Mouse (Mus musculus): ENCODE data around the gene Gpr157.
"Not testable (repeated sequence)": the region's sequence is repeated elsewhere in the genome, so short reads cannot be mapped to it uniquely, and the experiment has no call there.

Gene Gpr157

DNA sequence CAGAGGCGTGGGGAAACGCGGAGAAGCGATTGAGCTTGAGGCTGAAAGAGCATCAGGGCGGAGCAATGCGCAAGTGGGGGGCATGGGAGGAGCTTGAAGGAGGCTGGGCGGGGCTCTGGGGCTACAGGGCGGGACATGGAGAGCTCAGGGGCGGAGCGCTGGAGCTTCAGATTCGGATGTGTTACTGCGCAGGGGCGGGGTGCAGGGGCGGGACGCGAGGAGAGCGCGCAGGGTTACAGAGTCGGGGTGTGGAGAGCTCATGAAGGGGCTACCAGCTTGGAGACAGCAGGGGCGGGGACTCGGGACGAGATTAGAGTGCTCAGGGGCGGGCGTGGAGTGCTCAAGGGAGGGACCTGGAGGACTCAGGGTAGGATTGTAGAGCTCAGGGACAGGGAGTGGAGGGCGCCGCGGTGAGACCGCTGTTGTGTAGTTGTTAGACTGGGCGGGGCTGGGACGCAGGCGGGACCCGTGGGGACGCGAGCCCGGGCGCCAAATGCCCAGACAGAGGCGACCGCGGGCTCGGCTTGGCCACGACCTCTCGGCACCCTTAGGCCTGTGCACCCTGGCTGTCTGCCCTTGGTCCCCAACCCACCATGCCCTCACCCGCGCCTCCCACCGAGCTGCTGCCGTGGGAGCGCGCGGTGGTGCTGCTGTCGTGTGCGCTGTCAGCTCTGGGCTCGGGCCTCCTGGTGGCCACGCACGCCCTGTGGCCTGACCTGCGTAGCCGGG is at the start of gene Gpr157:
Gene Gpr157 (plus strand): TSS at position 205 of the 729 bp plus-strand sequence.
- DNase-seq (ENCODE audit: extremely low spot score, low read depth, low spot score): peak; percentile 80

DNA sequence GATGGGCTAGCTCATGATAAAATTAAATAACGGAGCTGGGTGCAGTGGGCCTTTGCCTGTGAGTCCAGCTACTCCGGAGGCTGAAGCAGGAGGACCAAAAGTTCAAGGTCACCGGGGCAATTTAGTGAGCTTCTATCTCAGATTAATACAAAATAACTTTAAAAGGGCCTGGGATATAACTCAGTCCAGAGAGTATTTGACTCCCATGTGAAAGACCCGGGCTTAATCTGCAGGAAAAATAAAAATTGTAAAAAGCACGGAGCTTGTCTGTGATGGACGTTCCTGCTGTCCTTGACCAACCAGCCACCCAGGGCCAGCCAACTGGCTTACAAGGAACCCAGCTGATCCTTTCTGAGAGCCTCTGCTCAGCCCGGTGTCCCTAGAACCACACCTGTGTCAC is 48.6 kb upstream of the Gpr157 start:
- DNase-seq (ENCODE audit: extremely low spot score, low read depth, low spot score): no peak

DNA sequence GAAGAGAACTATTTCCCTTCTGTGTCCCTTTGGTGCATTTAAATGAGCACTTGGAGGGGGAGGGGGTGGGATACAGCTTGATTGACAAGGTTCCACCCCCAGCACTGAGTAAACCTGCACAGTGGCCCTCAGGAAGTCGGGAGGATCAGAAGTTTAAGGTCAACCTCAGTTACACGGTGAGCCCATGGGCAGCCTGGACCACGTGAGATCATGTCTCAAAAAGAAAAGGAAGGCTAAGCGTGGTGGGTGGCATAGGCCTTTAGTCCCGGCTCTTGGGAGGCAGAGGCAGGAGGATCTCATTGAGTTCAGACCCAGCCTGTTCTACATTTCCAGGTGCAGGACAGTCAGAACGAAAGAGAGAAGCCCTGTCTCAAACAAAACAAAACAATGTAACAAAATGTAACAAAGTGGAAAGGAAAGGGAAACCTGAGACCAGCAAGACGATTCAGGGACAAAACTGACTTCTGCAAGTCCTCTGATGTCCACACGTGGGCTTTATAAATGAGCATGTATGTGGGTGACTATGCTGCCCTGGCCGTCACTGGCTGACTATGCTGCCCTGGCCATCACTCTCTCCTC is 47.1 kb upstream of the Gpr157 start:
- DNase-seq (ENCODE audit: extremely low spot score, low read depth, low spot score): no peak

DNA sequence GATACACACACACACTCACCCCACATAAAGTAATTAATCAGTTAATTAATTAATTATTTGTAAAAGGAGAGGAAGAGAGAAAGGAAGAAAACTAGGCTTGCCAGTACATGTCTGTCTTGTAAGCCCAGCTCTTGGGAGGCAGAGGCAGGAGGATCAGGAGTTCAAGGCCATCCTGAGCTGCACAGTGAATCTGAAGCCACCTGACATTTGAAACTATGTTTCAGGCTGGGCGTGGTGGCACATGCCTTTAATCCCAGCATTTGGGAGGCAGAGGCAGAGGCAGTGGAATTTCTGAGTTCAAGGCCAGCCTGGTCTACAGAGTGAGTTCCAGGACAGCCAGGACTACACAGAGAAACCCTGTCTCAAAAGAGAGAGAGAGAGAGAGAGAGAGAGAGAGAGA is 46.3 kb upstream of the Gpr157 start:
- not testable (repeated sequence) for DNase-seq (ENCODE audit: extremely low spot score, low read depth, low spot score)

DNA sequence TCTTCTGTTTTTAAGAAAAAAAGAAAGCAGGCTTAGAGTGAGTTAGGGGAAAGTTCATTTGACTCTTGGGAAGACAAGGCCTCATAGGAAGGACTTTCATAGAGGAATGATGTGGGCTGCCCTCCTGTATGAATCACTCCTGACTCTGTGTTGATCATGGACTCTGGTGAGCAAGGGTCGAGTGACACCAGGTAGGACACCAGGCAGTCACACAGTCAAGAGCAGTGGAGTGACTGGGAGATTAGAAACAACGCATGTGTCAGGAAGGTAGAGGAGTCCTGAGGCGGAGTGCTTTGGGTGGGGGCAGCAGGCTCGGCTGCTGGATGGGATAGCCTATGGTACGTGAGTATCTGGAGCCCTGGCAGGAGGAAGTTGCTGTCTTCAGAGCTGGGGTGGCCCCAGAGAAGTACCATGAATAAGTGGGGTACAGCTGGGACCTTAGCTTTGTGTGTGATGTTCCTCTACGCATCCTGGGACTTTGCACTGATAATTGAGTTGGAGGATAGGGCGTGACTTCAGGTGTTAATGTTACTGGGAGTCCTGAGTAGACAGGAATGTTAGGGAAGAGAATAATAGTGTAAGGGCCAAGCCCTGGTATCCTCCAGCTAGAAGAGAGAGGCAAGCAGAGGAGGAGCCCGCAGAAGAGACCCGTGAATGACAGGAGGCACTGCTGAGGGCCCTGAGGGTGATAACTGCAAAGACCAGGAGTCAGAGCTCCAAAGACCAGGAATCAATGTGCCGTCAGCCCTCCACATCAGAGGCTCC is 45.6 kb upstream of the Gpr157 start:
- DNase-seq (ENCODE audit: extremely low spot score, low read depth, low spot score): no peak

DNA sequence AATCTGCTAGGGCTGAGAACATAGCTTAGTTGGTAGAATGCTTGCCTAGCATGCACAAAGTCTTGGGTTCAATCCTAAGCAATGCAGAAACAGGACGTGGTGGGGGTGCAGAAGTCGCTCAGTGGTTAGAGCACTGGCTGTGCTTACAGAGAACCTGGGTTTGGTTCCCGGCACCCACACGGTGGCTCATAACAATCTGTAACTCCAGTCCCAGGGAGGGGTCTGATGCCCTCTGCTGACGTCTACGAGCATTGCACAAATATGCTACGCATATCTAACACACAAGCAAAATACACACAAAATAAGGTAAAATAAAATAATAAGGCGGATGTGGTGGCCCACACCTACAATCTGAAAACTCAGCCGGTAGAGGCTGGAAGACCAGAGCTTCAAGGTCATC is 43.6 kb upstream of the Gpr157 start:
- no peak for DNase-seq (ENCODE audit: extremely low spot score, low read depth, low spot score)

DNA sequence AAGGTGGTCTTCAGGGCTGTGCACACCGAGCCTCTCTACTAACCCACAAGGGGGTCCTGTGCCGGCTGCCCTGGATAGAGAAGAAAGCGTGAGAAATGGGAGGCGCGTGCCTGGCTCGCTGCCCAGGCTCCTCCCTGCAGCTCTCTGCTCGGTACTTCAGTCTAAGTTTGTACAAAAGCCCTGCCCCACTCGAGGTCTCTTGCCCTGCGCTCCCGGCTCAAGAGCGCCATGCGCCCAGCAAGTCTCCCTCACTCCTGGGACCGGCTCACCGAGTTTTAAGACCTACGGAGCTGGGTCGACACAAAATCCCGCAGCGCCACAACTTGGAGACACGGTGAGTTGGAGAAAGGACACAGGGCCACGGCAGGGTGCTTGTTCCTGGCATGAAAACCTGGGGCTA is 39.1 kb upstream of the Gpr157 start:
- no peak for DNase-seq (ENCODE audit: extremely low spot score, low read depth, low spot score)

DNA sequence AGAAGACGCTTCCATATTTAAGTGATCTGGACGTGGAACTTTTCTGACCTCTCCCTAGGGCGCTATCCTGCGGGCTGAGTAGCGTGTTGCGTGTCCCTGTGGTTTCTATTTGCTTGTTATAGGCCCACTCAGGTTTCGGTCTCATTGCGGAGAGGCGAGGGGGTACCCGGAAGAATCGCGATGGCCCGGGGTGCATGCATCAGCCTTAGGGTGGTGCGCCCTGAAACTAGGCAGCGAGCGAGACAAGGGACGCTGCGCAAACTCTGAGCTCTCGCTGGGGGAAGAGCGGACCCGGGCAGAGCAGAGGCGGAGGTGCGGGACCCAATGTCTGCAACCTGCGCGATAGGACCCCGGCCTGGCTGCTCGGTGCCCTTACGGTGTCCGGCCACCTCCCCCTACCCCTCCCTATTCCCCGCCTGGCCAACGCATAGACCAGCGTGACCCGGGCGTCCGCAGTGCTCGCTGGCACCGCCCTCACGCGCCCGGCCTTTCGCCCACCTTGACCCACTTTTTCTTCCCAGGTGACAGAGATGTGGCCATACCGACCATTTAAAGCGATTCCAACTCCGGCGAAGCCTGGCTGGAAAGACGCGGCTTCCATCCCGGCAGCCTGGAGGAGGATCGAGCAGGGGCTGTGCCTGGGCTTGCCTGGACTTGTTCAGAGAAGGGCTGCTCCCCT is 38.5 kb upstream of the Gpr157 start:
- no peak for DNase-seq (ENCODE audit: extremely low spot score, low read depth, low spot score)

DNA sequence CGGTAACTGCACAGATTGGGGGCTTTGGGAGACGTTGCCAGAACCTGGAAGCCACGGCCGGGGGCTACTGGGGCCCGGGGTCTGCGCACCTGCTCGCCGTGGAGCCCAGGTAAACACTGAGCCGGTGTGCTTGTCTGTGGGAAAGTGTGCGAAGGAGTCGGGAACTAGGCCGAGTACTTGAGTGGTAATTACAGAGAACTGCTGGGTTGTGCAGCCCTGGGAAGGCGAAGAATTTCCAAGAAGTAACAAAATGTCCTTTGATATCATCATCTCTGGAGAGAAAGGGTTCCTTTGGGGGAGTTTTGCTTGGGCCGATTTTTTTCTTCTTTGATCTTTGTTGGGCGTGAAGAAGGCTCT is 38.0 kb upstream of the Gpr157 start:
- no peak for DNase-seq (ENCODE audit: extremely low spot score, low read depth, low spot score)

DNA sequence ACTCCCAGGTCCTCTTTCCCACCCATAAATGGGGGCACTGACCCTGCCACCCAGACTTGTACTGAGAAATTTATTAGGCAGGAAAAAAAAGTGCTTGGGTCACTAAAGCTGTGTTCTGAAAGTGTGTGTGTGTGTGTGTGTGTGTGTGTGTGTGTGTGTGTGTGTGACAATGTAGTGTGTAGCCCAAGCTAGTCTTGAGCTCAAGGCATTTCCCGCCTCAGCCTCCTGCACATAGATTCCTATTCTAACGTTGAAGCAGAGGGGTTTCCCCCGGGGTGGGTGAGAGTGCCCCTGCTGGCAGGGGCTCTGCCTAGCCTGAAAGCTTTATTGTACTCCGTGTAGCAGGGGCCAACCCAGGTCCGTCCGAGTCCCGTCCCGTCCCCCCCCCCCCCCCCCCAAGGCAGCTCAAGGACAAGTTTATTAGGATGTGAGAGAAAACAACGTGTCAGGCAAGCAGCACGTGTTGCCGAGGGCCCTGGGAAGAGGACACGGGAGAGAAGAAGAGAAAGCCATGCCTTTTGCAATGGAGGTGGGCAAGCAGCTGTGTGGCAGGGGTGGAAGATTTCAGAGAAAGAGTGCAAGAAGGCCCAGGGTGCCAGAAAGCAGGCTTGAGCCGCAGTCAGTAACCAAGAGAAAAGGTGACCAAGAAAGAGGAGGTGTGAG is 37.5 kb upstream of the Gpr157 start:
- DNase-seq (ENCODE audit: extremely low spot score, low read depth, low spot score): no peak

DNA sequence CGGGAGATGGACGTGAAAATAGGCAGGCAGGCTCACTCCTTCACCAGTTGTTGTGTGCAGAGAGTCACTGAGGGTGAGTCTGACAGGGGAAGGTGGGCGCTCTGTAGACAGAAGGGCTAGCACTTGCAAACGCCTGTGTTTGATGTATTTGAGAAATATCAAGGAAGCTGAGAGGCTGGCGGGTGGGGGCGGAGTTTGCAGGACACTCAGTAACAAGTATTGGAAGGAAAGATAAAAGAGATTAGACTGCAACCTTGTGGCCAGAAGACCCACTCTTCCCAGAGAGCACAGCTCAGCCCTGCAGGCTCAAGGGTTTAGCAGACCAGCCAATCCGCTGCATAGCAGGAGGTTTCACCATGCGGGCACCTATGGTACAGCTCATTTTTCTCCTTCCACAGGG is 35.7 kb upstream of the Gpr157 start:
- DNase-seq (ENCODE audit: extremely low spot score, low read depth, low spot score): no peak

DNA sequence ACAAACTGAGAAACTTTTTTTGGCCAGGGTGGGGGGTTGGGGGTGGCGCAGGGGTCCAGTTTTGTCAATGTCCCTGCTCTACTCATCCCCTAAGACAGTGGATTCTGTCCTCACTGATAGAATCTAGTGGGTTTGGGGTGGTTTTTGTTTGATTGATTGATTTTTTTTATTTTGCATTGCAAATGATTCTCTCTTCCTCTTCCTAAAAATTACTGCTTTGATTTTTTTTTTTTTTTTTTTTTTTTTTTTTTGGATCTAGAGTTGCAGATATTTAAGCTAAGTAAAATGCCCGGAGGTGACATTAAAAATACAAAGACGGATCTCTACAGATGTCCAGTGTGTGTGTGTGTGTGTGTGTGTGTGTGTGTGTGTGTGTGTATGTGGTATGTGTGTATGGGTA is 34.8 kb upstream of the Gpr157 start:
- DNase-seq (ENCODE audit: extremely low spot score, low read depth, low spot score): no peak

DNA sequence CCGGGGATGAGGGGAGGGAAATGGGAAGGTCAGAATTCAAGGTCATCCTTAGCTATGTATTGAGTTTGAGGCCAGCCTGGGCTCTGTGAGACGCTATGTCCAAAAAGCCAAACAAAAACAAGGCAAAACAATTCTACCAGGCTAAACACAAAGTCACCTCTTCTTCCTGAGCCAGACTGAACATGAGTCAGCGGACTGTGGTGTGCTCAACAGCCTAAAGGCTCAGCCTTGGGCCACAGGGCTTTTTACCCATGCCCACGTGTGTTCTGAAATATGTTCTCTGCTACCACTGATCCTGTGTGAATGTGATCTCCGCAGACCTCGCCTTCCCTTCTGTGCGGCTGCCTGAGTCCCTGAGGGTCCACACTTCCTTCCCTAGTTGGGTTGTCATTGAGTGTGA is 31.0 kb upstream of the Gpr157 start:
- DNase-seq (ENCODE audit: extremely low spot score, low read depth, low spot score): no peak

DNA sequence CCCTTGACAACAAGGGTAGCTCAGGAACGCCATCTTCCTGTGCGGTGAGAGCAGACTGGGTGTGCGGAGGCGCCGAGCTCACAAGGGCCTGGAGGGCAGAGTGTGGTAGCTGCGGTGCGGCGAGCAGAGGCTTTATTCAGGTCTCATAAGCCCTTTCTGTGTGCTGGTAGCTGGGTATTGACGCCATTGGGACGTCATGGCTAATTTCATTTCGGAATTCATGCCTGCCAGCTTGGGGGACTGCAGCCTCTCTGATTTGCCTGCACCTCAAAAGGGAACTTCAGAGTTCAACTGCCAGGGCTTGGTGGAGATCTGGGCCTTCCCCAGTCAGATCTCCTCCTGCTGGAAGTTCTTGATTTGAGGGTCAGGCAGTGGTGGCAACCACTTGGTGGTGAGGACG is 29.4 kb upstream of the Gpr157 start:
- no peak for DNase-seq (ENCODE audit: extremely low spot score, low read depth, low spot score)

DNA sequence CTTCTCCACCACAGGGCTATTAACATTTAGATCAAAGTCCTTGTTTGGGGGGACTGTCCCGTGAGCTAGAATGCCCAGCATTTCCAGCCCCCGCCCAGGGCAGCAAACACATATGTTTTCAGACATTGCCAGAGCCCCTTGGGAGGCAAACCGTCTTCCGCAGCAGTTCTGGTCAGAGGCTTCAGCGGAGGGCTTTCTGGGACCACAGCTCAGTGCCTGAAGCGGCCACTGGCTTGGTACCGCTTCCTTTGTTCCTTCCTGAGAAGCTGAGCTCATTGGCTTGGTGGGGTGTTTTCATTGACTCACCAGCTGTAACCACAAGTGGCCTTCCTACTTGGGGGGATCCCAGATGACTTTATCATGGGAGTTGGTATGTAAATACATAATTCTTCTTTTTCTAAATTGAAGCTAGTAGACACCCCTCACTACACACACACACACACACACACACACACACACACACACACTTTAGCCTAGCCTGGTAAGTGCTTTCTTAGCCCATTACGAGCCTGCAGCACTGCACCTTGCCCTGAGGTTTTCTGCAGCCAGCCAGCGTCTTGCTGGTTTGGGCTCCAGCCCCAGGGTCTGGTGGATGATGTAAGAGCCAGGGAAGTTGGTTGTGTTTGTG is 27.2 kb upstream of the Gpr157 start:
- no peak for DNase-seq (ENCODE audit: extremely low spot score, low read depth, low spot score)

DNA sequence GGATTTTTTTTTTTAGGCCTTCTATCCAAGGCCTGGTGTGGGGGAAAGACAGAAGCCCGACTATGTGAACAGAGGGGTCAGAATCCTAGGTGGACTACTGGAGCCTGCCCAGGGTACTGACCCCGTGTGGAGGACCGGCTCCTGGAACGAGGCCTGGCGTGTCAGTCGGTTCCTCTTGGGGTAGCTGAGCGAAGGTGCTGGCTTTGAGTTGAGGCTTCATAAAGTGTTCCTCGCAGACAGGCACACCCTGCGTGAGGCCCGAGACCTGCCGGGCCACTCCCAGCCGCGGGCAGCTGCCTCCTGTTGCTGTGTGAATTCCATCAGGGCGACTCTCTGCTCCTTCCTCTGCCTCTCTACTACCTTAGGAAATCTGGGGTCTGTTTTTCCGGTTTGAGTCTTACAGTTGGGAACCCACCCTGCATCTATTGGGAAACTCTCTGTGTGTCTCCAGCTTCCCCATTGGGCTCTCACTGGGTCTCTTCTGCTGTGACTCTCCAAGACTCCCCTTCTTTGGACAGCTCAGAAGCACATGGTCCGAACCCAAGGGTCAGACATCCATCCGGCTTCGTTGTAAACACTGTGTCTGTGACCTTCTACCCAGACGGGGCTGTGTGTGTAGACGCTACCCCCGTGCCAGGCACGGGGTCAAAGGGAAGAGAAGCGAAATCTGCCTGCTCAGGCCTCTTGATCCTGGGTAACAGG is 26.5 kb upstream of the Gpr157 start:
- no peak for DNase-seq (ENCODE audit: extremely low spot score, low read depth, low spot score)

DNA sequence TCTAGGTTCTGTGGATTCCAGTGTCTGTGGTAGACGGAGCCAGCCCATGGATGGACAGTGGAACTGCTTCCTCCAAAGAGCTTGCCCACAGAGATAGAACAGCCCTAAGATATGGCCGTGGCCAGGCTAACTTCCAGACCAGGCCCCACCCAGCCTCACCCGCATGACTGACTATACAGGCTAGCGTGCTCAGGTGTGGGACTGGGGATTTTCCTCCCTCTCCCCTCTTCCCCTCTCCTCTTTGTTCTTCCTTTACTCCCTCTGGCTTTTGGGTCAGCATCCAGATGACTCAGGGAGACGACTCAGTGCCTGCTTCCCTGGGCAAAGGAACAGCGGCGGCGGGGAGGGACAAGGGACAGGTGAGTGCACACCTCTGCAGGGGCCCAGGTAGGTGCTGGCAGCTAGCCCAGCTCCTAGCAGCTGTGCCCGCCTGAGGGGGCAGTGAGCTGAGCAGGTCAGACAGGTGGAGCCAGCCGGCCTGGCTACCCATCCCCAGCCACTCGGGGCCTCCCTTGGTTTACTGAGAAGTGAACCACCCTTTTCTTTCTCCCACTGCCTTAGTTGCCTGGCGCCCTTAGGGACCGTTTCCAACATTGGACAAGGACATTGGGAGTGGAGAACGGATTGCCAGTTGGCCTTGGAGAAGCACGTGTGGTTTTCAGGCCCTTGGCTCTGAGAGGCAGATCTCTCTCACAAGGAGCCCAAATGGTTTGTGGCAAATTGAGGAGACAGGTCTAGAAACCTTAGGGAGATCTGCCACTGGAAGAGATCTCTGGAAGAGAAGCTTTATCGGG is 25.5 kb upstream of the Gpr157 start:
- no peak for DNase-seq (ENCODE audit: extremely low spot score, low read depth, low spot score)

DNA sequence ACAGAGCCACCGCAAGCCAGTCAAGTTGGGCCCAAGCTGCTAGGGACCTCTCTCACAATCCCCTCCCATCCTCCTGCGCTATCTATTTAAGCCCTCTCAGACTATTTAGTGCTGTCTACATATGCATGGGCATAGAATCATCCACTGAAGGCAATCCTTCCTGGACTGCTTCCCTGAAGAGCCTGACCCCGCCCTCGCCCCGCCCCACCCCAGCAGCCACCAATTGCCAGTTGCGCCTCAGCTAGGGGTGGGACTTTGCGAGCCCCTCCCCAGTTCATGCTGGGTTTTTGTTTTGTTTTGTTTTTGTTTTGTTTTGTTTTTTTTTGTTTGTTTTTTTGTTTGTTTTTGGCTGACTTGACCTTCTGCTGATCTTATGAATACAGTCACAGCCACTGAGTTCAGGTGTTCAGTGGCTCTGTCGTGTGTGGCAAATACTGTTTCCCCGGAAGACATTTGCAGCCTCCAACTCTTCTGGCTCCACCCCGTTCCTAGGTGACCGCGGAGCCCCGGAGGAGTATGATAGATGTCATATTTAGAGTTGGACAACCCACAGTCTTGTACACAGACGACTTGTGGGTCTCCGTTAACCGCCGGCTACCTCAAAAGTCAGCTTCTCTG is 20.4 kb upstream of the Gpr157 start:
- no peak for DNase-seq (ENCODE audit: extremely low spot score, low read depth, low spot score)

DNA sequence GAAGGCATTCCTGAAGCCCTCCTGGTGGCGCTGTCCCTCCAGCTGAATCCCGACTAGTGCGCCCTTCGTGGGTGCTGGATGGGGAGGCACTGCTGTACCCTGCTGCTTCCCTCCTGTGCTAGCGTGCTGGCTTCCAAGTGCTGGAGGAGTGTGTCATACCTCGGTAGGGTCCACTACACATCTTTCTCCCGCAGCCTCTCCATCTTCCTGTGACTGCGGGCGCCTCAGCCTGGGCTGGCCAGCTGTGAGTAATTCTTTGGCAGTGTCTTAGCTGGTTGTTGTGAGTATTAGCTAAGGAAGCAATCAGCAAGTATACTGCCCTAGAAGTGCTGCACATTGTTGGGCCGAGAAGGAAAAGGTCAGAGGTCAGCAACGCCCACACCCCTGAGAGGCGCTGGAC is 18.9 kb upstream of the Gpr157 start:
- DNase-seq (ENCODE audit: extremely low spot score, low read depth, low spot score): no peak

Data from hindlimb bud, embryonic 11.5 days (tissue).